Mouse (Mus musculus) limb, embryonic 15.5 days (tissue): ENCODE data around the gene Xylt1. TPM values are rescaled to one million over a fixed set of nuclear protein-coding genes. Genes with fewer than 3 reads are reported as not detected.

Experiments
- ATAC-seq: fragments of 200-750 bp; cut with Nextera tagmentation; 2 replicates; pipeline ENCODE4 v1.8.0; 2017; ENCODE audit warnings: low read depth, moderate TSS enrichment; ENCODE audit not compliant: insufficient number of reproducible peaks, low FRiP score, low TSS enrichment
- H3K27ac ChIP-seq: fragments of 300-500 bp; sonication (generic); 2 replicates; pipeline ENCODE4 v1.5.1; 2015; ENCODE audit warnings: moderate library complexity, mild to moderate bottlenecking, inconsistent platforms
- H3K27me3 ChIP-seq: fragments of 300-500 bp; sonication (generic); 2 replicates; pipeline ENCODE4 v1.6.1; 2015; ENCODE audit warnings: inconsistent platforms
- H3K36me3 ChIP-seq: fragments of 300-500 bp; sonication (generic); 2 replicates; pipeline ENCODE4 v1.6.1; 2015; ENCODE audit warnings: inconsistent platforms
- H3K4me1 ChIP-seq: fragments of 300-500 bp; sonication (generic); 2 replicates; pipeline ENCODE4 v1.6.1; 2015; ENCODE audit warnings: inconsistent platforms
- H3K4me2 ChIP-seq: fragments of 300-500 bp; sonication (generic); 2 replicates; pipeline ENCODE4 v1.6.1; 2015; ENCODE audit warnings: mild to moderate bottlenecking, inconsistent platforms
- H3K4me3 ChIP-seq: fragments of 300-500 bp; sonication (generic); 2 replicates; pipeline ENCODE4 v1.5.1; 2015; ENCODE audit warnings: mild to moderate bottlenecking, inconsistent platforms
- H3K9ac ChIP-seq: fragments of 300-500 bp; sonication (generic); 2 replicates; pipeline ENCODE4 v1.6.1; 2015; ENCODE audit warnings: inconsistent platforms
- H3K9me3 ChIP-seq: fragments of 300-500 bp; sonication (generic); 2 replicates; pipeline ENCODE4 v1.6.1; 2016; ENCODE audit warnings: inconsistent platforms
- WGBS: fragments of 180-500 bp; shearing (Covaris S2); methylation state at CpG from one replicate; pipeline ENCODE4 v1.1.7; 2015; 5-methylcytosine and 5-hydroxymethylcytosine counted together
- polyA plus RNA-seq: library from polyadenylated mRNA; unstranded; fragments of >200 nt; fragmentation: Nextera tagmentation; extraction: Ambion mirVana; gene quantifications from 2 replicates; pipeline ENCODE4 v1.2.1, GENCODE M21; 2015

The Xylt1 gene
- polyA plus RNA-seq, 1 experiment from 2014 or later = 2.9 TPM

DNA sequence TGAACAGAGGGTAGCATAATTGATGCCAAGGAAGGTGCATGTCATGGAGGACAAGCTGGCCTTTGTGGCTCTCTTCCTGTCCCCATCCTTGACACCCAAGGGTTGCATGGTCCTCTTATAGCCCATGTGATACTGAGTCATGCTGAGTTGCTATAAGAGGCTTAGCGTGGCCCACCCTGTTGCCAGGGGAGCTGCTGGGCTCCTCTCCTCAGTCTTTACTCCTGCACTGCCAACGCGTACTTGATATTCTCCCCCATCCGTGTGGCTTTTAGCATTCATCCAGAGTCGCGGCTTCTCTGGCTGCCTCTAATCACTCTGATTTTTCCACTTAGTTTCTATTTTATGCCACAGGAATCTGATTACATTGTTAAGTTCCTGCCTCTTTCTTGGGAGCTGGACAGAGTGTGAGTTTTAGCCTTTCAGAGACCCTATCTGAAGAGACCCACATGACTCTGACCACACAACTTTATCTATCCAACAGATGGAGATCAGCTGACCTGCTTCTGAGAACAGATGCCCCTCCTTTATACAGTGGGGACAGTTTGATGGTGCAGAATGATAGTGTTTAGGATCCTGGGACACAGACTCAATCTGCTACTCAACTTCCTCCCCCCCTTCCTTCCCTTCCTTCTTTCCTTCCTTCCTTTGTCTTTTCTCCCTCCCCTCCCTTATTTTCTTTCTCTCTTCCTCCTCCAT lies 206.6 kb downstream of the Xylt1 start:
- Histone ChIP-seq H3K27me3 (no peaks in the 10 kb centered on the region), H3K9me3 (no peaks in the 10 kb centered on the region), H3K36me3 (no peaks in the 10 kb centered on the region), H3K4me3 (no peak overlapping the region), H3K27ac (no peak overlapping the region), H3K4me2 (no peak overlapping the region), H3K9ac (no peak overlapping the region), H3K4me1 (no peaks in the 10 kb centered on the region)
- no peak for ATAC-seq
- WGBS = 73% methylated on average over 6 of the region's 6 CpGs

DNA sequence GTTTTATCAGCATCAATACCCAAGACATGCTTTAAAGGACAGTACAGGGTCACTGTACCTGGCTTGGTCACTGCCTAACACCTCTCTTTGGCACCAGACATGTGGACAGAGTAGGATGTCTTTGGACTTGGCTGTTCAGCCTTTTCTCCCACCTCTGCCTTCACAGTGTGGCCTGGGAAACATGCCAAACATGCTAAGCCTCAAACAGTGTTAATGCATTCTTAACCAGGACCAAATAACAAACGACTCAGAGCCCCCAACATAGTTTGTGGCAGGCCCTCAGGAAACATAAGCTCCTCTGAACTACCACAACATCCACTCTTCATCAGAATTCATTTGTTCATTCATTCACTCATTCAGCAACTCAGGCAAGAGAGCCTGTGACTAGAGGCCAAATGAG lies 207.6 kb downstream of the Xylt1 start:
- H3K27ac ChIP-seq = no peak overlapping the region
- no peaks in the 10 kb centered on the region for H3K9me3 ChIP-seq
- no peak overlapping the region for H3K9ac ChIP-seq
- H3K4me3 ChIP-seq = no peak overlapping the region
- H3K36me3 ChIP-seq = no peaks in the 10 kb centered on the region; the same call in 1 of the 2 replicates
- no peaks in the 10 kb centered on the region for H3K4me1 ChIP-seq
- no peak overlapping the region for H3K4me2 ChIP-seq
- no peaks in the 10 kb centered on the region for H3K27me3 ChIP-seq
- WGBS = 24% methylated on average over 1 of the region's 1 CpGs
- ATAC-seq = no peak

DNA sequence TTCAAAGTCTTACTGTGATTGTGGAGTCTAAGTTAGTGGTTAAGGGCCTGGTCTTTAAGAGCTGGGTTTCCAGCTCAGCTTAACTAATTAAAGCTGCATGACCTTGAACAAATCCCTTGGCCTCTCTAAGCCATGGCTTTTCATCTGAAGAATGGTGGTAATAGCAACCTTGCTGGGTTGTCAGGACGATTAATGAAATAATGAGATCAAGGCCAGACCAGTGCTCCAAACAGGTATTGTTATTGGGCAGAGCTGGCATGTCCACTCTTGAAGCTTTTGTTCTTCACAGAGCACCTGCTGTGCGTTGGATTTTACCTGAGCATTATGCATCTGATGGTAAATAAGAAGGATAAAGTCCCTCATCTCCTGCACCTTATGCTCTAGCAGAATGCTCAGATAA lies 208.6 kb downstream of the Xylt1 start:
- WGBS = 64% methylated on average over 2 of the region's 2 CpGs
- Histone ChIP-seq H3K27ac (no peak overlapping the region), H3K9ac (no peak overlapping the region)

DNA sequence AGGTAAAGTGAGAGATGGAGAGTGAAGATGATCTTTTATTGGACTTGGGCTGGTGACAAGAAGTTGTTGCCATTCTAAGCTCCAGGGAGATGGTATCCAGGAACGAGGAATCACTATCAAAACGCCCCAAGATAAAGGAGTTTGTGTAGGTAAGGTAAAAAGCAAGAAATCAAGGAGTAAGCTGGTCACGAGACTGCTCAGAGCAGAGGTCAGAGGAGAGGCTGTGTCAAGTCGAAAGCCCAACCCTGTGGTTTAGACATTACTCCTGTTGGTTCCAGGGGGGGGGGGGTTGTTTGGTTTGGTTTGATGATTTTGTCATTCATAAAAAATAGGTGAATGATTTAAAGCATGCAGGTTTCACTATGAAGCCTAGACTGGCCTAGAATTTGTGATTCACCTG lies 209.0 kb downstream of the Xylt1 start:
- Histone ChIP-seq H3K4me2 (no peak overlapping the region), H3K9ac (no peak overlapping the region), H3K27ac (no peak overlapping the region), H3K9me3 (no peaks in the 10 kb centered on the region), H3K27me3 (no peaks in the 10 kb centered on the region), H3K36me3 (peaks cover 3% of the 10 kb centered on the region; the same call in 1 of the 2 replicates), H3K4me1 (no peaks in the 10 kb centered on the region), H3K4me3 (no peak overlapping the region)
- WGBS = 82% methylated on average over 4 of the region's 4 CpGs
- no peak for ATAC-seq

More for the DNA sequence above, 208.6 kb downstream of the Xylt1 start:
- no peaks in the 10 kb centered on the region for H3K27me3 ChIP-seq
- no peaks in the 10 kb centered on the region for H3K9me3 ChIP-seq
- H3K36me3 ChIP-seq = peaks cover 3% of the 10 kb centered on the region; the same call in 1 of the 2 replicates
- no peaks in the 10 kb centered on the region for H3K4me1 ChIP-seq
- no peak for ATAC-seq
- H3K4me3 ChIP-seq = no peak overlapping the region
- no peak overlapping the region for H3K4me2 ChIP-seq

DNA sequence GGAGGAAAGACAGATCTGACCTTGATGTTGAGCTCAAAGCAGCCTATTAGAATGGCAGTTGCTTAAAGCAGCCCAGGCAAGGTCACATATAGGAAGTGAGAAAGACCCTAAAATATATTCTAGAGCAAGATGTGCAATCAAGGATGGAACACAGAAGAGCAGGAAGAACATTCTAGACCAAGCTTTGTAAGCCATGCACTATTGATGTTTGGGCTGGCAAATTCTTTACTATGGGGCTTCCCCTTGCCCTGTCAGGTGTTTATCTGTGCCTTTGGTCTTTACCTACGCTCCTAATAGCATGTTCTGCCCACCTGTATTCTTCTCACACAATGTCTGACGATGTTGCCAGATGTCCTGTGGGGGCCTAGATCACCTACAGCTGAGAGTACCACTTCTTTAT lies 213.4 kb downstream of the Xylt1 start:
- ATAC-seq = no peak
- Histone ChIP-seq H3K36me3 (peaks cover 18% of the 10 kb centered on the region; the same call in 1 of the 2 replicates), H3K27ac (no peak overlapping the region), H3K9me3 (no peaks in the 10 kb centered on the region), H3K4me2 (no peak overlapping the region), H3K27me3 (no peaks in the 10 kb centered on the region), H3K4me3 (no peak overlapping the region), H3K4me1 (no peaks in the 10 kb centered on the region), H3K9ac (no peak overlapping the region)
- 95% methylated on average over 2 of the region's 2 CpGs for WGBS

DNA sequence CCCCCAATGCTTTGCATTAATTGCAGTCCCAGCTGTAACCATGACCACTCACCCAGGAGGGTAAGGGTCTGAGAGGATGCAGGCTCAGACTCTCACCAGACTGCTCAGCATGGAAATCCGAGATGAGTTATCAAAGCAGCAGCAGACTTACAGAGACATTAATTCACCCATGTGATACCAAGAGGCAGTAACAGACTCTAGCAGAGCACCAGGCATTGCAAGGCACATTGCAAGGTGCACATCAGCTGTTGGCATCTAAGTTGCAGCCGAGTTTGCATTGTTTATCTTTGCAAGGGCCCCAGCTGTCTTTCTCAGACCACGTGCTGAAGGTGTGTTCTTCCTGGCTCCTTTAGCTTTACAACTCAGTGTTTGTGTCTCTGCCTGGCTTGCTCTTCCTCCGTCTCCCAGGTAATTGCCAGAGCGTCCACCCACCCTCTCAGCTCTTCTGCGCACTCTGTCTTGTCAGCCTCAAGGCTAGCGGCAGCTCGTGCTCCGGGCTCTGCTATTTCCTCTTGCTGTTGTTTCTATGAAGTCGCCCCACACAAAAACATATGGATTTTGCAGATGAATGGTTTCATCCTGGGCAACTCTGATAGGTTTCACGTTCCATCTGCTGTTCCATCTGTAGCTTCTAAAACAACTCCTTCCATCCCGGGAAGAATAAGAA lies 214.4 kb downstream of the Xylt1 start:
- Histone ChIP-seq H3K36me3 (peaks cover 18% of the 10 kb centered on the region; the same call in 1 of the 2 replicates), H3K4me1 (no peaks in the 10 kb centered on the region), H3K9me3 (no peaks in the 10 kb centered on the region), H3K9ac (no peak overlapping the region), H3K4me3 (no peak overlapping the region), H3K27me3 (no peaks in the 10 kb centered on the region), H3K27ac (no peak overlapping the region), H3K4me2 (no peak overlapping the region)
- no peak for ATAC-seq
- 69% methylated on average over 12 of the region's 12 CpGs for WGBS

DNA sequence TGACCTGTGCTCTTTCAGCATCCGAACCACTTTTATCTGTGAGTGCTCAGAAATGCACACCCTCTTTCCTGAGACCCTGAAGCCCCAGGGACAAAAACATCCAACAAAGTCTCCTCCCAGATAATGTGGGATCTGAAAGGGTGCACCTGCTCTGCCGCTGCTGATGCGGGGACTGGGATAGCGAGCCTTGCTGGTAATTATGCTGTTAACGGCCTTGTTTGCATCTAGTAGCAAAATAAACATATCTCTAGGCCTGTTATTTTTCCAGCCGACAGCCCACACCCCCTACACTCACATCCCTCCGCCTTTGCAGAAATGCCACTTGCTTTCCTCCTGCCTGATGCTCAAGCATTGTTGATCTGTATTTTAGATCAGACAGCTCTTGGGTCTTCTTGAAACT lies 219.7 kb downstream of the Xylt1 start:
- Histone ChIP-seq H3K36me3 (0 out of 2 replicates have a peak, but pooled peaks cover 14% of the 10 kb centered on the region), H3K4me1 (no peaks in the 10 kb centered on the region), H3K4me2 (no peak overlapping the region), H3K4me3 (no peak overlapping the region), H3K27me3 (no peaks in the 10 kb centered on the region), H3K9ac (no peak overlapping the region), H3K9me3 (no peaks in the 10 kb centered on the region), H3K27ac (no peak overlapping the region)
- 46% methylated on average over 7 of the region's 7 CpGs for WGBS
- ATAC-seq = no peak

DNA sequence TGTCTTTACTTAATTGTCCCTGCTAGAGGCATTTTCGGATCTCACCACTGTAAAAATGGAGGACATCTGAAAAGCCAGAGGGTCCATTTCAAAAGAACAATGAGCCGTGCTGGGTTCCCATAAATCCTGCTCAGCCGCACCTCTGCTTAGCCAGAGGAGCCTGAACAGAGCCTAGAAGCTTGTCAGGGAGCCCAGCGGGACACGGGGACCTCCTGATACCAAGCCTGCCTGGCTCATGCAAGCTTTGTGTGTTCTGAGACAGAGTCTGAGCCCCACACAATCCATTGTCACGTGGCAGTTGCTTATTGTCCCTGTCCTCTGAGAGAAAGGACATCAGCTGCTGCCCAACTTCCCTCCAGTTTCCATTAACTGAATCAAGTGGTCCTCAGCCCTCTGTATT lies 229.7 kb downstream of the Xylt1 start:
- 76% methylated on average over 6 of the region's 6 CpGs for WGBS
- Histone ChIP-seq H3K4me1 (no peaks in the 10 kb centered on the region), H3K36me3 (no peaks in the 10 kb centered on the region), H3K4me2 (no peak overlapping the region), H3K4me3 (no peak overlapping the region), H3K9ac (no peak overlapping the region), H3K27me3 (no peaks in the 10 kb centered on the region), H3K9me3 (no peaks in the 10 kb centered on the region), H3K27ac (no peak overlapping the region)
- no peak for ATAC-seq

DNA sequence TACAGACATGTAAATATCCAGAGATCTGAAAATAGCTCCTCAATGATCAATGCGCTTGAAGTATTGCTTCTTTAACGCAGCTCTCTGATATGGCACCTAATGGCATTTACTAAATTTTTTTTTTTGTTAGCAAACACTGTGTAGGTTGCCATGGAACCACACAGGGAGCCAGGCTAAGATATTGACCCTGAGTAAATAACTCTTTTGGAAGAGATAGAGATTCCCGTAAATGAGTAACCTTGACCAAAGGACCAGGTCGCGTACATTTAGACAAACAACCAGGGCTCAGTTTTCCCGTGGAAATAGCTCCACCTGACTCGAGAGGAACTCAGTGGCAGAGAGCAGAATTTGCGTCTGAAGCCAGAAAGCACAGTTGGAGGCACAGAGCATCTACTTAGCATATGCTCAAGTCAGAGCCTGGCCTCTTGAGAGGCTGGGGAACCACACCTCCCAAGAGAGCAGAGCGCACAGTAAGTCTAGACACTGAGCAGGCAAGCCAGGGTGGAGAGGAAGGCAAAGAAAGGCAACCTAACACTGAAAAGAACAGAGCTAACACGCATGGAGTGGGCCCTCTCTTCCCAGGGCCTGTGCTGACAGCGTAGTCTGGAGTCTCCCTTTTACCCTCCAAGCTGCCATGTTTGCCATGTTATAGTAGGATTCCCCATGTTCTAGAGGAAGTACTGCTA lies 232.2 kb downstream of the Xylt1 start:
- H3K4me2 ChIP-seq = no peak overlapping the region
- H3K27ac ChIP-seq = no peak overlapping the region
- no peak overlapping the region for H3K9ac ChIP-seq
- 81% methylated on average over 11 of the region's 11 CpGs for WGBS
- H3K4me1 ChIP-seq = no peaks in the 10 kb centered on the region
- no peak overlapping the region for H3K4me3 ChIP-seq
- no peaks in the 10 kb centered on the region for H3K27me3 ChIP-seq
- H3K9me3 ChIP-seq = no peaks in the 10 kb centered on the region
- H3K36me3 ChIP-seq = no peaks in the 10 kb centered on the region
- ATAC-seq = no peak

DNA sequence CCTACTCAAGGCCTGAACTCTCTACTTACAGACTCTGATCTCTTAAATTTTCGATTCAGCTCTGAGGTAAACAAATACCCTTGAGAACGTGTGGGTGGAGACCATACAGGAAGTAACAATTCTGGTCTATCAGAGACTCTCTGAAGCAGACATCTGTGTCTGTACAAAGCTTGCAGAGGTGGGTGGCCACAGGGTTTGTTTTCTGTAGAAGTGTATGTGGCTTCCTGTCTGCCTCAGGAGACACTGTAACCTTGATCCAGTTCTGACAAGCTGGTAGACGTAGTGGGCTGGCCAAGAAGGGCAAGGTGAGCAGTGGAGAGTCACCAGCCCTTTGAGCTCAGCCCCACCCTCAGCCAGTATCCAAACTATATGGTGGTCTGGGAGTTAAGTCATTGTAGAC lies 233.0 kb downstream of the Xylt1 start:
- H3K27ac ChIP-seq = no peak overlapping the region
- H3K4me2 ChIP-seq = no peak overlapping the region
- no peak overlapping the region for H3K4me3 ChIP-seq
- H3K4me1 ChIP-seq = no peaks in the 10 kb centered on the region
- H3K9ac ChIP-seq = no peak overlapping the region
- no peaks in the 10 kb centered on the region for H3K27me3 ChIP-seq
- H3K36me3 ChIP-seq = no peaks in the 10 kb centered on the region
- WGBS = 44% methylated on average over 3 of the region's 3 CpGs
- ATAC-seq = no peak
- H3K9me3 ChIP-seq = no peaks in the 10 kb centered on the region

DNA sequence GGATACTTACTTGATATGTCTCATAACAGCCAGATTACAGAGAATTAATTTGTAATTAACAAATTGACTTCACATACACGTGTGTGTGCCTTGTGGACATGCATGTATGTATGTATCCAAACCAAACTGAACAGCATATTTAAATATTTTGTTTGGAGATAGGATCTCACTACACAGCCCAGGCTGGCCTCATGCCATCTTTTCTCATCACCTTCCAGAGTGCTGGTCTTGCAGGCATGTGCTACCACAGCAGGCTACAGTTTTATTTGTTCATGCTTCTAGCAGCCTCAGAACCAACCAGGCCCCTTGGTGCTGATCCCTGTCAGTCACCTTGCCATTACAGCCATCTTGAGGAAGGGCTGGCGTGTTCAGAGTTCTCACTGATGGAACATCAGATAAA lies 233.6 kb downstream of the Xylt1 start:
- no peak overlapping the region for H3K4me2 ChIP-seq
- H3K9me3 ChIP-seq = no peaks in the 10 kb centered on the region
- 72% methylated on average over 2 of the region's 2 CpGs for WGBS
- no peak for ATAC-seq
- no peaks in the 10 kb centered on the region for H3K36me3 ChIP-seq
- H3K9ac ChIP-seq = no peak overlapping the region
- no peak overlapping the region for H3K4me3 ChIP-seq
- no peaks in the 10 kb centered on the region for H3K4me1 ChIP-seq
- H3K27ac ChIP-seq = no peak overlapping the region
- no peaks in the 10 kb centered on the region for H3K27me3 ChIP-seq

DNA sequence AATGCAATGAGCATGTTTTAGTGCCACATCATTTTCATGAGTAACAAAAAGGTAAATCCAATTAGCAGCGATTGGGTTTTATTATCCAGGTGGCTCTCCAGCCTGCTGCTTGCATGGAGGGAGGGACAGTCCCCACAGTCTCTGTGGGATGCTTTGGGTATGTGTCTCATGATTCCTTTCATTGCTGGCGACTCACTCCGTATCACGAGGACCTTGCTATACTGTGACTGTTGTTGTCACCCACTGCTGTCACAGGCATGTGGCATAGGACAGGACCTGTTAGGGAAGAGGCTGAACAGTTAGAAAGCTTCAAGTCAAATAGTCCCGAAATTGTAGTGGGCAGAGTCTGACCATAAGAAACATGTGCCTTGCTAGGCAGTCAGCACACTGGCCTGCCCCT lies 234.1 kb downstream of the Xylt1 start:
- ATAC-seq = no peak
- 72% methylated on average over 5 of the region's 5 CpGs for WGBS
- no peak overlapping the region for H3K27ac ChIP-seq
- no peaks in the 10 kb centered on the region for H3K4me1 ChIP-seq
- H3K27me3 ChIP-seq = no peaks in the 10 kb centered on the region
- no peak overlapping the region for H3K9ac ChIP-seq
- no peak overlapping the region for H3K4me3 ChIP-seq
- H3K36me3 ChIP-seq = no peaks in the 10 kb centered on the region
- no peak overlapping the region for H3K4me2 ChIP-seq
- H3K9me3 ChIP-seq = no peaks in the 10 kb centered on the region
